Mouse (Mus musculus) gonadal fat pad, adult 2 months (tissue): Measurements from ENCODE around the gene B4galt1. TPM values are rescaled to one million over a fixed set of nuclear protein-coding genes. Genes with fewer than 3 reads are reported as not detected.
"Not testable (repeated sequence)": the region's sequence is repeated elsewhere in the genome, so short reads cannot be mapped to it uniquely, and the experiment has no call there.

ENCODE experiments used
- DNase-seq: peaks from one replicate; pipeline ENCODE4 v3.0.0-alpha.2; 2012; ENCODE audit warnings: low read depth
- polyA plus RNA-seq: library from polyadenylated mRNA; depleted of rRNA; stranded (reverse); fragments of >200 nt; gene quantifications from 2 replicates; pipeline ENCODE4 v1.2.3, GENCODE M21; 2012

Gene B4galt1
- polyA plus RNA-seq, 1 experiment = 38.1 TPM

- no peak for DNase-seq
Observed at GRCm38 (mm10) chr4:40819151-40819550, 34.7 kb downstream of the B4galt1 start.

DNA sequence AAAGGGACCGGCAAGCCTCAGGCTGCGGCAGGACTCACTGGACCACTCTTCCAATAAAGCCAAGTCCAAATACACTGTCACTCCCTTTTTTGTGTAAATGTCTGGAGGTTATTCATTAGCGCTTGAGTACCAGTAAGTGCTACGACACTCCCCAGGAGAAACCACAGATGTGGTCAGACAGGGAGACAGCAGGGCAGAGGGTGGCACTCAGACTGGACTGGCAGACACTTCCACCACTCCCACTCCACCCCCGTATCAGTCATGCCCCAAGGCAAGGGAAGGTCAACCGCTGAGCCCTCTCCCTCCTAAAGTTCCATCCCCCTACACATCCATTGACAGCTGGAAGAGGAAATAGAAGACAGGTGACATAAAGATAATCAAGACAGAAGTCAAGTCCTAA, 35.4 kb downstream of the B4galt1 start:
- DNase-seq = no peak

DNA sequence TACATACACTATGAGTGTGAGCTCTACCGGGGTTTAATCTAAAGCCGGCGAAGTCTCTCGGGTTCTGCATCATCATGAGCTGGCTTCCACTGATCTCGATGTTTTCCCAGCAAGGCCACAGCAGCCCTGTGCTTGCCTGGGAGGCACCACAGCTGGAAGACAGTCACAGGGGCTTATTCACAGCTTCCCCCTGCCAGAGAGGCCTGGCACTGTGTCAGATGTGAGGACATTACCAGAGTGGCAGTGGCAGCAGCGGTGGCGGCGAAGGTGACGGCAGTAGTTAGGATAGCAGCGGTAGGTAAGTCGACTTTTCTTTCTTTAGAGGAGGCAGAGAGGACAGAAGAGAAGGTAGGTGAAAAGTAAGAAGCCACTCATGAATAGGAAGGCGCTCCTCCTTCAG, 35.9 kb downstream of the B4galt1 start:
- DNase-seq = no peak

DNA sequence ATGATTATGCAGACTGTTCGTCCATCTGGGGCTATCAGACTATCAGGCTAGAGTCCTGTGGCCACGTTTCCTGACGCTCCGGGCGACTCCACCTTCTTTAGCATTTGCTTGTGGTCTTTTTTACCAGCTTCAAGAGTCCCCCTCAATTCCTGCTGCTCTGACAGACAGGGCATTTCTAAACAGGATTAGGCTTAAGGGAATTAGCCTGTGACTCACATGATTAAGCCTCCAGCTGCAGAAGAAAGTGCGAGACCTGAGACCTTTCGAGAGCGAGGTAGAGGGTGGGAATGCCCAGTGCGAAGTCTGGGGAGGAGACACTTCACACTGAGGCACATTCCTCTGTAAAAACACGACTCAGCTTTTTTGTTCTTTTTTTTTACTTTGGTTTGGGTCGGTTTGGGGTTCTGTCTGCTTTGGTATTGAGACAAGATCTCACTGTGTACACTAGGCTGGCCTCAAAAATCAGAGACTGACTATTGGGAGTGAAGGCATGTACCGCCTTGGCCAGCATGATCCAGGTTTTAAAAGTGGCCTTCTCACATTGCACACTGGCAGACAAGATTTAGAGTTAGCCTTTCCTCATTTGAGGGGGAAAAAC, 37.9 kb downstream of the B4galt1 start:
- no peak for DNase-seq

DNA sequence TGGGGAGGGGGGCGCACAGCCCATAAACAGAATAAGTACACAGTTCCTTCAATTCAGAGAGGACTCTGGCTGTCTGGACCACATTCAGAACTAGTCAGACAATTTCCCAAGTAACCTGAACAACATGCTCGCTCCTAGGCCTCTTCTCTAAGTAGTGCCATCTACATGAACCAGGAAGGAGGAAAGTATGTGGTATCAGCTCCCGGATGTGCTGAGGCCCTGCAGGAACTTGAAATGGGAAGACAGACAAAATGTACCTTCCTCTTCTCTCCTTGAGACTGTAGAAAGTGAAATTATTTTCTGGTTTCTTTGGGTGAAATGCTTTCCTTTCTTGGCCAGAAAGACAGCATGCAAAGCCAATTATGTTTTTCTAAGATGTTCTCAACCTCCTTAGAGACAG, 38.7 kb downstream of the B4galt1 start:
- DNase-seq = no peak

DNA sequence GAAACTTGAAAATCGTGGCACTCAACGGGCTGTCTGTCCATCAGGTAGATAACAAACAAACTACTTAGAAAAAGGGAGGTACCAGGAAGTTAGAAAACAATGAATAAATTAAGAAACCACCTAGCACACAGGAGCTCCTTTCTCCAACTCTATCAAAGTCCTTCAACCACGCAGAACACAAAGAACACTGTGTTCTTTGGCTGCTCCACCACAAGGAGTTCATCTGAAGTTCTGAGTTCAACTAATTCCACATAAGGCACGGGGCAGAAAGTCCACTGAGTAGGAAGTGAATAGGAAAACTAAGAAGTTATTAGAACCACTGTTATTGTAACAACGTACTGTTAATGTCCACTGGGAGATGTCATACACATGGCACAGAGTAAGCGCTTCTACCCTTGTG, 39.4 kb downstream of the B4galt1 start:
- DNase-seq = no peak

DNA sequence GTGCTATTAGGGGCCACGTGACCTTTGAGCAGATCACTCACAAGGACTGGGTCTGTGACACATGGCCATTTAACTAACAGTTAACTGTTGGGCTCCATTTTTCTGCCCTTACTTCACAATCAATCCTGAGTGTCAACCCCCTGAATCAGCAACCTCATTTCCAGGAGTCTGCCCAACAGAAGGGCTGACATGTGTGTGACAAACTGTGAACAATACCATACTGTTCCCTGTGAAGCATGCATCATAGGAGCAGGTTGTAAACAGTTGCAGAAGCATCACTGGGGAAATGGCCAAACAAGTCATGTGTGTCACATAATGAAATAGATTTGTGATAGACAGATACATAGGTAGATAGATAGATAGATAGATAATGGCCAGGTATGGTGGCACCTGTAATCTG, 40.9 kb downstream of the B4galt1 start:
- DNase-seq = no peak

DNA sequence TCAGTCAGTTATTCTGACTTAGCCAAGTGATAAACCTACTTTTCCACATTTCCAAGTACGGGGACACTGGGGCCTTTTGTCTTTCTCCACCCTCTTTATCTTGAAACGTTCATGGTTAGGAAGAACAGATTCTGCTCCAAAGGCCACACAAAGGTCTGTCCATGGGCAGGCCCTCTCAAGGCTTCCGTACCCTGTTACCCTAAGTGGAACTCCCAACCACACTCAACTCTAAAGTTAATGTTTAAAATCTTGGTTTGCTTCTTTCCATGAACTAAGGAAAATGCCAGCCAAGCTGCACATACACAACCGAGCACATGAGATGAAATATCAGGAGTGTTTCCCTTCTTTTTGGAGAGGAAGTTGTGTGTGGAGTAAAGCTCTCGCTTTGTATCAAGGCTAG, 43.3 kb downstream of the B4galt1 start:
- no peak for DNase-seq

DNA sequence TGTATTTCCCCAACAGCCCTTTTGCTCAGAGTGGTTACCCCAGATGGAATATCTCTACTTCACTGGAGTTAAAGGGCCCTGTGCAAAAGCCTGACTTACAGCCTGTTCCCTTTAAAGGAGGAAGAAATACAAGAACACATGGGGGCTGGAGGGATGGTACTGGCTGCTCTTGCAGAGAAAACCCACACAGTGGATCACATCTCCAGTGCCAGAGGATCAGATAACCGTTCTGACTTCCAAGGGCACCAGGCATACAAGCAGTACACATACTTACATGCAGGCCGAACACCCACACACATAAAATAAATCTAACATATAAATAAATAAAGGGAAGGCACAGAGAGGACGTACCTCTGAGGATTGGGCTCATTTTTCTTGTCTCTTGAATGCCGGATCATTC, 46.4 kb downstream of the B4galt1 start:
- DNase-seq = no peak

- DNase-seq = no peak
Observed at GRCm38 (mm10) chr4:40805401-40805800, 48.4 kb downstream of the B4galt1 start.

- DNase-seq = no peak
Observed at GRCm38 (mm10) chr4:40802787-40803186, 51.0 kb downstream of the B4galt1 start.

GRCm38 (mm10) chr4:40801908-40802307, 51.9 kb downstream of the B4galt1 start:
- no peak for DNase-seq

GRCm38 (mm10) chr4:40800873-40801272, 52.9 kb downstream of the B4galt1 start:
- no peak for DNase-seq

DNA sequence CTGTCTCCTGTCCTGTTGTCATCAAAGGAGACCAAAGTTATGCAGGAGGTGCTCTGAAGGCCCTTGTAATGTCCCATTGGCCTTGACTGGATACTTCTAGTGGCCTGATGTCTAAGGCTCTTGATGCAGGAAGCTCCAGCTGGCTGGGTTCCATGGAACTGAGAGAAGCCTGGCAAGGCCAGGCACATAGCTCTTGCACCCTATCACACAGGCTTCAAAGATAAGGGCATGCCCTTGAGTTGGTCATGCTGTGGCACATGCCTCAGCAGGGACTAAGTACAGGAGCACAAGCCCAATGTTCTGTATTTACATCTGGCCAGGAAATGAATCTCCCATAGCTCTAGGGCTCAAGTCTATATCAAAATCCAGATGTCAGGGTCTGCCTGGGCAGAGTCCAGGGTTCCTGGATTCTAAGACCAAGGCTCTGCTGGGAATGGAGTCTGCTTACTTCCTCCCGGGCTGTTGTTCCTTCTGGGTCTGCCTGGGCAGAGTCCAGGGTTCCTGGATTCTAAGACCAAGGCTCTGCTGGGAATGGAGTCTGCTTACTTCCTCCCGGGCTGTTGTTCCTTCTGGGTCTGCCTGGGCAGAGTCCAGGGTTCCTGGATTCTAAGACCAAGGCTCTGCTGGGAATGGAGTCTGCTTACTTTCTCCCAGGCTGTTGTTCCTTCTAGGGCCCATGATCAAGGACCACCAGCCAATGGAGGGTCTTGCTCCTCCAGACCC, 54.8 kb downstream of the B4galt1 start:
- not testable (repeated sequence) for DNase-seq

DNA sequence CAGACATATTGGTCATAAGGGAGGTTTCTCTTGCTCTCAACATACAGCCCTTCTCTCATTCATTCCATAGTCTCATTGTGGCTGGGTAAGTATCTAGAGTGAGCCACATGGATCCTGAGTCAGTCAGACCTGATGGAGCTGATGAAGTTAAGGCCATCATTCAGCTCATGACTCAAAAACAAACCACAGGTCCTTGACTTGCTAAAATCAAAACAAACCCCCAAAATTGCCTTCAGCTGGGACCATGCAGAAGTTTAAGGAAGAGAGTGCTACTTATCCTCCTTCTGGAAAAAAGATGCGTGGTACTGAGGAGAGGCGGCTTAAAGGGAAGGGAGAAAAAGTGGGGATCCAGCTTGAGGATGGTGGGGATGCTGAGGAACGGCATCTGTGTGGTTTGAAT, 58.0 kb downstream of the B4galt1 start:
- no peak for DNase-seq

GRCm38 (mm10) chr4:40794320-40794719, 59.5 kb downstream of the B4galt1 start:
- no peak for DNase-seq

- DNase-seq = no peak
Observed at GRCm38 (mm10) chr4:40791176-40791575, 62.6 kb downstream of the B4galt1 start.

DNA sequence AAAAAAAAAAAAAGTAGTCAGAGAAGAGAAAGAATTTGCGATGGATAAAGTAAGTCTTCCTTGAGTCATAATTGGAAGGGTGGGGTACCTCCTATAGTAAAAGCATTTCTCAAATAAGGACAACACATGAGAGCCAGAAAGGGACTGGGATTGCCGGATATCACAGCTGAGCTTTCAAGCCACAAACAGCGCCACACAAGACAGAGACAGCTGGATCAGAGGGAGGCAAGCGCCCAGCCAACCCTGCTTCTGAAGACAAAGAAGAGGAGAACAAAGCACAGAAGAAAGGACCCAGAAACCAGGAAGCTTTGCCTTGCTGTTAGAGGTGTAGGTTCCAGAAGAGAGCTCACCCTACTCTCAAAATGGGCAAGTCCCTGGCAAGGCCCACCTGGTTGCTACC, 67.2 kb downstream of the B4galt1 start:
- no peak for DNase-seq

- DNase-seq = no peak
Observed at GRCm38 (mm10) chr4:40785620-40786166, 68.1 kb downstream of the B4galt1 start.

DNA sequence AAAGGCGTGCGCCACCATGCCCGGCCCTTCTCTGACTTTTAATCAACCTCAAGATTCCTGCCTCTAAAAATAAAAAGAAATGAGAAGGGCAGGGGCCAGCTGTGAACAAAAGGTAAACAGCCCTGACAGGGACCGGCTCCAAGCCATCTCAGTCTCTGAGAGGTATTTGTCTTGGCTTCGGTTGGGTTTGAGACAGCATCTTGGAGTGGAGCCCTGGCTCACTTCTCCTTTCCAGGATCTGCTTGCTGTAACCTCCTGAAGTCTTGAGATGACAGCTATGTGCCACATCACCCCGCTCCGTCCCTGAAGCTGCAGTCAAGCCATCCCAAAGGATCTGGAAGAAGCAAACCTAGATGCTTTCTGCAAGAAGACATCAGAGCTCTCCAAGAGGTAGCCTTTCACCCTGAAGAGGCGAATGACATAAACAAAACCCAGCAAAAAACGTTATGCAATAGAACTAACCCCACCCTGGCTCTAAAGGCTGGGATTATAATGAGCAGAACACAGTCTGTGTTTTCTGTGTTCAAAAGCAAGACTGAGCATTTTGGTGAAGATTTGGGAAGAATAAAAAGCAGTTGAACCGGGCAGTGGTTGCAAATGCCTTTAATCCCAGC, 69.1 kb downstream of the B4galt1 start:
- no peak for DNase-seq

DNA sequence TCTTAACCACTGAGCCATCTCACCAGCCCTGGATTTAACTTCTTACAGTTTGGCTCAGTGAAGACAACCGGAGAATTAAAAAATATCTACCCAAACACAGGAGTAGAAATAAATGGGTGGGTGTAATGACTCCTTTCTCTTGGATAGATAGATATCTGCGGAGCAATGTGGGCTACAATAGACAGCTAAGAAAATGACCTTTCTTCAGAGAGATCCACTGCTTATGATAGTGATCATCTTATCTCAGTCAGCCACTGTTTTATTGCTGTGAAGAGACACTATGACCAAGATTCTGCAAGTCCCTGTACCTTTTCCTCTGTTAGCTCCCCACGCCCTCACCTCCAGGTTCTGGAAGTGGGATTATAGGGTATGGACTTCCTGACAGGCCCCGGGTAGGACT, 70.8 kb downstream of the B4galt1 start:
- DNase-seq = no peak

DNA sequence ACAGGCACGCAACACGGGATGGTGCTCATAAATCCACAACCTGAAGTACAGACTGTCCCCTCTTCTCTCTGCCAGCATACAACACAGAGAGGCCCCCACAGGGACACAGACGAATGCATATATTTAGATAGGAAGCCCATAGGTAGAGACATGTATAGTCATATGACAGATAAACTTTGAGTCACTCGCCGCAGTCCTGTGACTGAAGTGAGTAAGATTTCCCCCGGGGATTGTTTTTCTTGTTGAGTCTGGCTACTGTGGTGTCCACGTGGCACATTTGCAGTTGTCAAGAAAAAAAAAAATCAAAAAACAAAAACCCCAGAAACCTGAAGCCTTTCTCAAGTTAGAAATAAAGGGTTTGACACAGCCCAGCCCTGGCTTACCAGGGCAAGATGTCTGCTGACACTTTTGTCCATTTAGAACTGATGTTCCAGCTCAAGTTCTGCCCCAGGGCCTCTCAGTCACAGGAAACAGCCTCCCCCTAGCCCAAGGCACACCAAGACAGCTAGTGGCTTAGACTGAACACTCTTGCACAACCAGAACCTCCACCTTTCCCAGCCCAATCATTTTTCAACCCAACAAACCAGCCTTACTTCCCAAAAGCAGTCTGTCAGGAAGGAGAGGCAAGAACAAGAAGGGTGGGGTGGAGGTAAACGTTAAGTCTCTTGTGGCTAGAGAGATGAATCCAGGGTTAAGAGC, 71.9 kb downstream of the B4galt1 start:
- no peak for DNase-seq
